Mouse (Mus musculus) megakaryocyte, embryonic 14.5 days (primary cell): ENCODE measurements around the gene Smoc1.

ENCODE experiments used
- FLI1 ChIP-seq: IDR thresholded peaks from 2 replicates; pipeline ENCODE4 v1.6.1; 2012; ENCODE audit warnings: low read length, inconsistent platforms, mixed read lengths
- GATA1 ChIP-seq: IDR thresholded peaks from 3 replicates; pipeline ENCODE4 v1.6.1; 2012; ENCODE audit warnings: mixed read lengths, low read length, inconsistent platforms, borderline replicate concordance

- no peak for TF ChIP-seq GATA1
- TF ChIP-seq FLI1: no peak
Measured at GRCm38 (mm10) chr12:81235456-81236330, 209.1 kb downstream of the Smoc1 start.
